Mouse (Mus musculus) ES-Bruce4 (cell line): ENCODE measurements at regions not wholly inside any gene's neighbourhood (a gene's known extent, or its start where the extent isn't known, plus 50 kb on each side); places are given as distances from the start of the nearest gene placed in this dataset.

Experiments used
- H3K27ac ChIP-seq: 2 replicates; pipeline ENCODE4 v1.5.1; 2012; ENCODE audit warnings: low read length, inconsistent platforms; ENCODE audit not compliant: insufficient read depth
- H3K27me3 ChIP-seq: 2 replicates; pipeline ENCODE4 v1.6.1; 2012; ENCODE audit warnings: mild to moderate bottlenecking, low read length, inconsistent platforms; ENCODE audit not compliant: control insufficient read depth, poor library complexity, insufficient read depth, severe bottlenecking
- H3K36me3 ChIP-seq: 2 replicates; pipeline ENCODE4 v1.6.1; 2012; ENCODE audit warnings: inconsistent platforms, mild to moderate bottlenecking, low read length, moderate library complexity; ENCODE audit not compliant: control insufficient read depth, poor library complexity, insufficient read depth, severe bottlenecking
- H3K4me1 ChIP-seq: one replicate; pipeline ENCODE4 v1.8.1; 2011; ENCODE audit warnings: low read length; ENCODE audit not compliant: control insufficient read depth, insufficient read depth
- H3K4me3 ChIP-seq: 2 replicates; pipeline ENCODE4 v1.5.1; 2011; ENCODE audit warnings: low read depth, mild to moderate bottlenecking, low read length
- H3K9ac ChIP-seq: 2 replicates; pipeline ENCODE4 v1.6.1; 2012; ENCODE audit warnings: low read depth, mild to moderate bottlenecking, inconsistent platforms; ENCODE audit not compliant: poor library complexity, severe bottlenecking
- H3K9me3 ChIP-seq: replicated peaks from 2 replicates; pipeline ENCODE4 v1.6.1; 2012; ENCODE audit warnings: mild to moderate bottlenecking, low read length, inconsistent platforms; ENCODE audit not compliant: control insufficient read depth, poor library complexity, insufficient read depth, severe bottlenecking
- CTCF ChIP-seq: IDR thresholded peaks from one replicate; pipeline ENCODE4 v1.8.1; 2011; ENCODE audit warnings: low read depth, low read length
- EP300 ChIP-seq: IDR thresholded peaks from 2 replicates; pipeline ENCODE4 v1.6.1; 2011; ENCODE audit warnings: low read depth, low read length; ENCODE audit not compliant: insufficient read depth
- POLR2A ChIP-seq: IDR thresholded peaks from one replicate; pipeline ENCODE4 v1.8.1; 2011; ENCODE audit warnings: low read length; ENCODE audit not compliant: insufficient read depth

- Histone ChIP-seq H3K27ac (no peak overlapping the region), H3K36me3 (no peaks in the 10 kb centered on the region)
- no peak for TF ChIP-seq EP300
- TF ChIP-seq POLR2A: no peak
- no peak for TF ChIP-seq CTCF
Measured at GRCm38 (mm10) chr5:18114905-18115689, 152.7 kb downstream of the Gnat3 start.

DNA sequence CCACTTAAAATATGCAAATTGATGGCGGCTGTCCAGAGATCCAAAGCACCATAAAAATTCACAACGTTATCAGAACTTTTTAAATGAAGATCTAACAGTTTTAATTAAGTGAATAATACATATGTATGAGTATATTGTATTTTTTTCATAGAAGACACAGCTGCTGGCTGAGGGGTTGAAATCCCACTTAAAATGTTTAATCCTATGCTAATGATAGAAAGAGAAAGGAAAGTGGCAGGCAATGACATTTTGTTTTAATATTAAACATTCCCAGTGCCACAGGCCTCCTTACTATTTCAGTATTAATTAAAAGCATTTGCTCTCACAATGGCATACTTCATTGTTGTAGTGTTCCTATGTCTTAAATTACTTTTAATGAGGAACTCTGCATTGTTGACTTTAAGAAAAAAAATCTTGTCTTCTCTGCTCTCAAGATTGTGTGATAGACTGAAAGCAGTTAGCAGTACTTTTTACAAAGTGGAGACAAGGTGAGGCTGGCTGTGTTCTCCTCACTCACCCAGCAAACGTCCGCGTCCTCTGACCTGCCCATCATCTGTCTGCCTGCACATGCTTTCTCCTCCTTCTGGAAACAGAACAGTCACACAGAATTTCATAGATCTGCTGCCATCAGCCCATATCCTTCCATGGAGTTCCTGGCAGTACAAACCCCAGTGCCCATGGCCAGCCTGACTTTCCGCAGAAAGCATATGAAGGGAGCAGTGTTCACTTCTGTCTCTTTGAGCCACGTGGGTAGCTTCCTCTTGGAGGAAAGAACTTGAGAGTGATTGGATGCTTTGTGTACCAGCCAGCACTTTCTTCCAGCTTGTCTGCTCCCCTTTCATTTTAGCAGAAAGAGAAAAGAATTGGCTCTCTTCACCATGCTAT, 173.7 kb downstream of the Gnat3 start:
- Histone ChIP-seq H3K9me3 (no peaks in the 10 kb centered on the region), H3K9ac (no peak overlapping the region), H3K4me3 (no peak overlapping the region), H3K27ac (no peak overlapping the region), H3K4me1 (no peaks in the 10 kb centered on the region), H3K27me3 (no peaks in the 10 kb centered on the region), H3K36me3 (no peaks in the 10 kb centered on the region)
- TF ChIP-seq CTCF: no peak
- no peak for TF ChIP-seq POLR2A
- TF ChIP-seq EP300: no peak

More at GRCm38 (mm10) chr5:18114905-18115689, 152.7 kb downstream of the Gnat3 start:
- Histone ChIP-seq H3K4me3 (no peak overlapping the region), H3K4me1 (no peaks in the 10 kb centered on the region), H3K9ac (no peak overlapping the region), H3K27me3 (no peaks in the 10 kb centered on the region), H3K9me3 (peaks cover 2% of the 10 kb centered on the region)

- Histone ChIP-seq H3K9me3 (no peaks in the 10 kb centered on the region), H3K36me3 (no peaks in the 10 kb centered on the region), H3K4me1 (no peaks in the 10 kb centered on the region), H3K9ac (no peak overlapping the region), H3K27me3 (no peaks in the 10 kb centered on the region), H3K4me3 (no peak overlapping the region), H3K27ac (no peak overlapping the region)
- TF ChIP-seq CTCF: no peak
- no peak for TF ChIP-seq POLR2A
- no peak for TF ChIP-seq EP300
Measured at GRCm38 (mm10) chr5:18137450-18138061, 175.2 kb downstream of the Gnat3 start.

- TF ChIP-seq CTCF (no peak), EP300 (no peak), POLR2A (no peak)
- H3K27me3 ChIP-seq: no peaks in the 10 kb centered on the region
- H3K27ac ChIP-seq: no peak overlapping the region
- H3K9me3 ChIP-seq: no peaks in the 10 kb centered on the region
- H3K4me1 ChIP-seq: no peaks in the 10 kb centered on the region
- H3K9ac ChIP-seq: no peak overlapping the region
- H3K4me3 ChIP-seq: no peak overlapping the region
- H3K36me3 ChIP-seq: no peaks in the 10 kb centered on the region
Measured at GRCm38 (mm10) chr5:18152241-18152640, 189.9 kb downstream of the Gnat3 start.

- H3K9me3 ChIP-seq: no peaks in the 10 kb centered on the region
- H3K36me3 ChIP-seq: no peaks in the 10 kb centered on the region
- no peak for TF ChIP-seq CTCF
- no peak for TF ChIP-seq EP300
- TF ChIP-seq POLR2A: no peak
- H3K9ac ChIP-seq: no peak overlapping the region
- H3K27me3 ChIP-seq: no peaks in the 10 kb centered on the region
- H3K4me1 ChIP-seq: no peaks in the 10 kb centered on the region
- H3K27ac ChIP-seq: no peak overlapping the region
- H3K4me3 ChIP-seq: no peak overlapping the region
Measured at GRCm38 (mm10) chr5:18153703-18154102, 191.4 kb downstream of the Gnat3 start.
